In genomic region chr2:57661838-57662237, GRCm38 (mm10) we compare ENCODE assay signal across 23 mouse cellular contexts.
DNase-seq lines count a peak whose midpoint lies in the region; ATAC-seq and TF ChIP-seq lines count a peak whose summit lies in the region.
"Had no signal": no experiment of that assay in that cellular context is flagged by ENCODE, and none has a peak within 500 bp of the region (broad histone marks: within the 10 kb centered on the region; RNA-seq: fewer than 3 reads in every experiment).

No protein-coding gene starts in this region.

- no peak overlapping the region for H3K9ac ChIP-seq in forebrain, embryonic 11.5 days (ENCODE audit: low read length)
- H3K9ac ChIP-seq: embryonic facial prominence, embryonic 12.5 days; forebrain, embryonic 13.5 days; forebrain, embryonic 15.5 days; forebrain, postnatal 0 days had no signal

- no peaks in the 10 kb centered on the region for H3K36me3 ChIP-seq in forebrain, embryonic 11.5 days (ENCODE audit: control insufficient read depth, insufficient read depth, low read length)
- H3K36me3 ChIP-seq: embryonic facial prominence, embryonic 10.5 days; embryonic facial prominence, embryonic 12.5 days; forebrain, embryonic 10.5 days; forebrain, embryonic 15.5 days had no signal

- no peak overlapping the region for H3K27ac ChIP-seq in forebrain, embryonic 11.5 days (ENCODE audit: low read depth, low read length)
- H3K27ac ChIP-seq in left cerebral cortex, adult 2 months: no peak overlapping the region
- H3K27ac ChIP-seq: embryonic facial prominence, embryonic 10.5 days; embryonic facial prominence, embryonic 12.5 days; forebrain, embryonic 10.5 days; forebrain, embryonic 13.5 days; forebrain, embryonic 15.5 days had no signal

- DNase-seq in 416B (ENCODE audit: low read depth): peak; percentile 83
- DNase-seq in forebrain, embryonic 11.5 days (ENCODE audit: low spot score): no peak
- DNase-seq in left cerebral cortex, adult 2 months (ENCODE audit: extremely low spot score in 1 of 2, low spot score in 2 of 2): no peak
- DNase-seq: adrenal gland, adult 2 months; adrenal gland, postnatal 10 days; adrenal gland, postnatal 25 days; cerebellum, adult 11 months; cerebellum, adult 18-20 months; cerebellum, adult 8-10 months; cerebellum, adult 9-11 months; cerebellum, postnatal 14 days; cerebellum, postnatal 36 days; forebrain, postnatal 0 days had no signal

- 81% methylated on average over 1 of the region's 1 CpGs for WGBS in forebrain, embryonic 11.5 days

- peak; percentile 69; the same call in 1 of the 2 replicates for ATAC-seq in common myeloid progenitor, adult 5-6 weeks (replicated peaks; ENCODE audit: low read depth, poor library complexity, severe bottlenecking)
- peak; percentile 88 for ATAC-seq in megakaryocyte, adult 5-6 weeks (ENCODE audit: poor library complexity, severe bottlenecking)
- no peak for ATAC-seq in erythroblast, adult 5-6 weeks (replicated peaks; ENCODE audit: low FRiP score, poor library complexity, severe bottlenecking)
- ATAC-seq in forebrain, embryonic 11.5 days (replicated peaks; ENCODE audit: low FRiP score): no peak
- ATAC-seq: forebrain, embryonic 13.5 days; forebrain, embryonic 15.5 days; forebrain, postnatal 0 days; Patski had no signal

- intact Hi-C loops in left cerebral cortex, adult 2 months (cut with DNase I): no loop called here

- no peaks in the 10 kb centered on the region for H3K4me1 ChIP-seq in forebrain, embryonic 11.5 days (replicated peaks; ENCODE audit: control insufficient read depth, insufficient read depth, low read length)
- H3K4me1 ChIP-seq: embryonic facial prominence, embryonic 10.5 days; embryonic facial prominence, embryonic 12.5 days; forebrain, embryonic 10.5 days; forebrain, embryonic 13.5 days; forebrain, embryonic 15.5 days had no signal

- no peak for TF ChIP-seq CTCF in left cerebral cortex, adult 2 months (IDR thresholded peaks at IDR 0.05)

- no peak overlapping the region for H3K4me3 ChIP-seq in forebrain, embryonic 11.5 days (ENCODE audit: low read depth, low read length)
- no peak overlapping the region for H3K4me3 ChIP-seq in left cerebral cortex, adult 2 months
- H3K4me3 ChIP-seq: embryonic facial prominence, embryonic 10.5 days; embryonic facial prominence, embryonic 12.5 days; erythroblast, embryonic 14.5 days; forebrain, embryonic 10.5 days; forebrain, embryonic 13.5 days; forebrain, embryonic 15.5 days had no signal

- no peaks in the 10 kb centered on the region for H3K9me3 ChIP-seq in forebrain, embryonic 11.5 days (ENCODE audit: control insufficient read depth, low read length)
- H3K9me3 ChIP-seq: embryonic facial prominence, embryonic 10.5 days; embryonic facial prominence, embryonic 12.5 days; forebrain, embryonic 10.5 days; forebrain, embryonic 13.5 days; forebrain, embryonic 15.5 days had no signal

- H3K27me3 ChIP-seq in forebrain, embryonic 11.5 days (ENCODE audit: control insufficient read depth, insufficient read depth, low read length): no peaks in the 10 kb centered on the region
- H3K27me3 ChIP-seq: embryonic facial prominence, embryonic 12.5 days; forebrain, embryonic 13.5 days; forebrain, embryonic 15.5 days; Patski had no signal

- H3K4me2 ChIP-seq in forebrain, embryonic 11.5 days (ENCODE audit: low read depth, low read length, severe bottlenecking): no peak overlapping the region
- H3K4me2 ChIP-seq: embryonic facial prominence, embryonic 12.5 days; forebrain, embryonic 13.5 days; forebrain, embryonic 15.5 days had no signal

Comparison
In these comparisons a context has a peak if more than half of its experiments do, and no peak if none do; other contexts are left out.
1. ATAC-seq: peak in common myeloid progenitor, adult 5-6 weeks (single experiment) and megakaryocyte, adult 5-6 weeks (single experiment); none in erythroblast, adult 5-6 weeks (single experiment) and forebrain, embryonic 11.5 days (single experiment).